Mouse (Mus musculus) cerebellum, adult 2 months (tissue): ENCODE data around the gene Psg21. TPM values are rescaled to one million over a fixed set of nuclear protein-coding genes. Genes with fewer than 3 reads are reported as not detected.
A peak's percentile ranks its signal among the peaks of the same experiment; 100 is the strongest.
"Not testable (repeated sequence)": the region's sequence is repeated elsewhere in the genome, so short reads cannot be mapped to it uniquely, and the experiment has no call there.

Experiments
- DNase-seq, 2 experiments: peaks; one replicate each; pipeline ENCODE4 v3.0.0; 2021
- H3K27ac ChIP-seq: fragments of 200-500 bp; 2 replicates; pipeline ENCODE4 v1.5.1; 2012; ENCODE audit warnings: low read length, control low read depth, inconsistent platforms; ENCODE audit not compliant: insufficient read depth
- H3K27me3 ChIP-seq: fragments of 200-500 bp; 2 replicates; pipeline ENCODE4 v1.6.1; 2012; ENCODE audit warnings: inconsistent platforms, mild to moderate bottlenecking, low read length, moderate library complexity; ENCODE audit not compliant: control insufficient read depth, insufficient read depth
- H3K4me1 ChIP-seq: fragments of 200-500 bp; 2 replicates; pipeline ENCODE4 v1.6.1; 2011; ENCODE audit warnings: low read length; ENCODE audit not compliant: control insufficient read depth, insufficient read depth
- H3K4me3 ChIP-seq: fragments of 200-500 bp; replicated peaks from 2 replicates; pipeline ENCODE3; 2011; ENCODE audit warnings: mild to moderate bottlenecking, low read depth, low read length, control low read depth; ENCODE audit not compliant: insufficient read depth
- CTCF ChIP-seq: fragments of 200-500 bp; IDR thresholded peaks from 2 replicates; pipeline ENCODE4 v1.5.1; 2011; ENCODE audit warnings: low read depth, mild to moderate bottlenecking, control low read depth, low read length, moderate library complexity, borderline replicate concordance; ENCODE audit not compliant: insufficient read depth
- POLR2A ChIP-seq: fragments of 200-500 bp; IDR thresholded peaks from 2 replicates; pipeline ENCODE4 v1.6.1; 2011; ENCODE audit warnings: low read length, control low read depth, borderline replicate concordance; ENCODE audit not compliant: insufficient read depth
- WGBS: fragments of 180-500 bp; shearing (Covaris S2); methylation state at CpG from one replicate; pipeline ENCODE4 v1.1.7; 2018; 5-methylcytosine and 5-hydroxymethylcytosine counted together
- polyA plus RNA-seq: library from polyadenylated mRNA; depleted of rRNA; stranded (reverse); fragments of >200 nt; gene quantifications from 2 replicates; pipeline ENCODE4 v1.2.3, GENCODE M21; 2012; rRNA removed

The Psg21 gene
- polyA plus RNA-seq = not detected in 2 replicates

GRCm38 (mm10) chr7:18656625-18657024, at the start of gene Psg21:
Psg21 (minus strand) TSS chr7:18656725.
- 62% methylated on average over 2 of the region's 2 CpGs for WGBS
- not testable (repeated sequence) for H3K27me3 ChIP-seq, H3K4me1 ChIP-seq, H3K27ac ChIP-seq, H3K4me3 ChIP-seq, DNase-seq

- 44% methylated on average over 2 of the region's 2 CpGs for WGBS
- no peak within 1 kb of the TSS for H3K27ac ChIP-seq
- no peak within 1 kb of the TSS for H3K4me3 ChIP-seq
- TF ChIP-seq CTCF (no peak), POLR2A (no peak)
- no peaks in the 10 kb centered on the region for H3K27me3 ChIP-seq
- no peak for DNase-seq
- no peaks in the 10 kb centered on the region for H3K4me1 ChIP-seq
Observed at GRCm38 (mm10) chr7:18686085-18686484, 29.6 kb upstream of the Psg21 start, which contains the start of gene Psg20. Psg20 (minus strand) TSS chr7:18686185.

- TF ChIP-seq CTCF = no peak
- no peak for TF ChIP-seq POLR2A
- Histone ChIP-seq H3K27me3 (no peaks in the 10 kb centered on the region), H3K4me1 (no peaks in the 10 kb centered on the region), H3K4me3 (no peak overlapping the region), H3K27ac (no peak overlapping the region)
- no peak for DNase-seq
Observed at GRCm38 (mm10) chr7:18685586-18685985, 29.1 kb upstream of the Psg21 start.

DNA sequence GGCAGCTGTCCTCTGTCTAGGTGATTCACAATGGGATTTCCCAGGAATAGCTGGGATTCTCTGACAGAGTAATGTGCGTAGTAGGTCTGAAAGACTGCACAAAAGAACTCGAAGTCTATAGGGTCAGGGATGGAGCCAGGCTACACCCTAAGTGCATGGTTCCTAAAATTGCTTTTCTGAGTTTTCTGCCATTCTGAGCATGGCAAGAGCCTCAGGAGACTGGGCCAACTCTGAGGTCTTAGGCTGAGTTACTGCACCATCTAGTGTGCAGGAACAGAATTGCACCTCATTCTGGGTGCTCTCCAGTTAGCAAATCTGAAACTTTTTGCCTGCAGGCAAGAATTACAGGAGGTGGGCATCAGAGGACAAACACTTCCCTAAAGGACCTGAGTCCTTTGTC, 23.2 kb upstream of the Psg21 start:
- no peak overlapping the region for H3K27ac ChIP-seq
- DNase-seq = peak; percentile 38 to 39
- H3K4me3 ChIP-seq = no peak overlapping the region
- no peaks in the 10 kb centered on the region for H3K4me1 ChIP-seq
- WGBS = 38% methylated on average over 2 of the region's 2 CpGs
- TF ChIP-seq CTCF (peak; percentile 69), POLR2A (no peak)
- H3K27me3 ChIP-seq = no peaks in the 10 kb centered on the region

GRCm38 (mm10) chr7:18626921-18627320, 29.6 kb downstream of the Psg21 start:
- DNase-seq, H3K4me3 ChIP-seq: not testable (repeated sequence)
- 71% methylated on average over 8 of the region's 8 CpGs for WGBS

DNA sequence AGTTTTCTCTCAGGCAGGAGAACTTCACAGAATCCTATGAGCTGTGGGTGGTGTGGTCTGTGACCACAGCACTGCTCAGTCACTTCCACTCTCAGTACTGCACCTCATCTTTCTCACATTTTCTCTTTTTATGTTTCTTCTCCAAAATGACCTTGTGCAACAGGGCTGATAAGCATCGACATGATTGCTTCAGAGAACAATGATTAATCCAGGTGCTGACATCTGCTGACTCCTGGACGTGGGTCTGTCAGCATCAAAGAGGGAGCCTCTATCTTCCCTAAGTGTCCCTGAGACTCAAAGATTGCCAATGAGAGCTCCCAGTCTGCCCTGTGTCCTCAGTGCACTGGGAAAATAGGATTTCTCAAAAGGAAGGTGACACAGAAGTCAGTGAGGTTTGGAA, 40.1 kb downstream of the Psg21 start, which contains the start of gene Psg23:
Gene Psg23, minus strand, starts transcription at position 101 of the 400 bp plus-strand sequence.
- H3K4me3 ChIP-seq, H3K27me3 ChIP-seq, DNase-seq, H3K4me1 ChIP-seq, H3K27ac ChIP-seq: not testable (repeated sequence)
- WGBS = 42% methylated on average over 2 of the region's 2 CpGs

More at GRCm38 (mm10) chr7:18626921-18627320, 29.6 kb downstream of the Psg21 start:
- H3K27ac ChIP-seq, H3K4me1 ChIP-seq, H3K27me3 ChIP-seq: not testable (repeated sequence)

Other genes starting within 250 kb of the Psg21 start
- not detected in 2 replicates for gene Psg28, start 224.7 kb downstream of the Psg21 start, polyA plus RNA-seq
- not detected in 2 replicates for gene Psg26, start 172.5 kb downstream of the Psg21 start, polyA plus RNA-seq
- gene Psg25, start 124.5 kb downstream of the Psg21 start, polyA plus RNA-seq = 0.03 TPM in 1 of 2 replicates, not detected in the other
- 0.05 TPM in 1 of 2 replicates, not detected in the other for gene Psg27, start 89.4 kb downstream of the Psg21 start, polyA plus RNA-seq
- 0.05 TPM in 1 of 2 replicates, not detected in the other for gene Psg23, start 40.2 kb downstream of the Psg21 start, polyA plus RNA-seq
- gene Psg20, start 29.5 kb upstream of the Psg21 start, polyA plus RNA-seq = not detected in 2 replicates
- not detected in 2 replicates for gene Psg22, start 61.4 kb upstream of the Psg21 start, polyA plus RNA-seq
- 0.08 TPM in 1 of 2 replicates, not detected in the other for gene Psg19, start 141.8 kb upstream of the Psg21 start, polyA plus RNA-seq
- 0.15 TPM in 1 of 2 replicates, not detected in the other for gene Psg17, start 164.9 kb upstream of the Psg21 start, polyA plus RNA-seq
- gene Mill2, start 183.2 kb upstream of the Psg21 start, polyA plus RNA-seq = 2.0 and 2.1 TPM in 2 replicates
- gene Pglyrp1, start 214.6 kb upstream of the Psg21 start, polyA plus RNA-seq = 17.3 TPM in 2 replicates